ENCODE assay signal across 12 mouse cellular contexts in genomic region chr6:100421706-100422578, GRCm38 (mm10).
DNase-seq lines count a peak whose midpoint lies in the region; ATAC-seq and TF ChIP-seq lines count a peak whose summit lies in the region.
"Had no signal": no experiment of that assay in that cellular context is flagged by ENCODE, and none has a peak within 500 bp of the region (broad histone marks: within the 10 kb centered on the region; RNA-seq: fewer than 3 reads in every experiment).

No protein-coding gene starts in this region.

- TF ChIP-seq EP300 in heart, adult 2 months (IDR thresholded peaks at IDR 0.05; ENCODE audit: insufficient read depth, low read depth, low read length) = no peak

- 15% methylated on average over 24 of the region's 24 CpGs for WGBS in kidney, embryonic 14.5 days
- WGBS in embryonic facial prominence, embryonic 14.5 days = 13% methylated on average over 24 of the region's 24 CpGs
- 6% methylated on average over 24 of the region's 24 CpGs for WGBS in limb, embryonic 13.5 days
- 77% methylated on average over 24 of the region's 24 CpGs for WGBS in heart, adult 2 months

- no peaks in the 10 kb centered on the region for H3K36me3 ChIP-seq in kidney, embryonic 14.5 days (ENCODE audit: control insufficient read depth, insufficient read depth, low read length)
- no peaks in the 10 kb centered on the region for H3K36me3 ChIP-seq in embryonic facial prominence, embryonic 14.5 days (ENCODE audit: control insufficient read depth, insufficient read depth, low read length)
- no peaks in the 10 kb centered on the region for H3K36me3 ChIP-seq in limb, embryonic 13.5 days
- H3K36me3 ChIP-seq in heart, adult 2 months (ENCODE audit: control insufficient read depth, insufficient read depth, low read length) = no peaks in the 10 kb centered on the region

- intact Hi-C loops in heart, adult 2 months (cut with DNase I) = loop anchor here (5.0 kb wide), 1 partner anchor 90 kb away; no protein-coding TSS in a partner anchor

- H3K79me2 ChIP-seq in heart, adult 2 months (replicated peaks; ENCODE audit: control insufficient read depth, insufficient read depth, low read length) = no peaks in the 10 kb centered on the region

- DNase-seq in kidney, postnatal 10 days = no peak
- peak; percentile 64 for DNase-seq in embryonic facial prominence, embryonic 14.5 days (ENCODE audit: low spot score)
- peak; percentile 33 for DNase-seq in retina, postnatal 1 day
- no peak for DNase-seq in urinary bladder, postnatal 25 days (ENCODE audit: low spot score)
- no peak for DNase-seq in thymus, postnatal 14 days
- no peak for DNase-seq in heart, adult 2 months
- DNase-seq: adrenal gland, postnatal 14 days; cerebellum, postnatal 25 days; gastrocnemius, postnatal 10 days; lung, postnatal 10 days had no signal

- H3K4me1 ChIP-seq in kidney, embryonic 14.5 days (ENCODE audit: control insufficient read depth, insufficient read depth, low read length) = no peaks in the 10 kb centered on the region
- peaks cover 16% of the 10 kb centered on the region for H3K4me1 ChIP-seq in embryonic facial prominence, embryonic 14.5 days (ENCODE audit: control insufficient read depth, insufficient read depth, low read length)
- peaks cover 42% of the 10 kb centered on the region for H3K4me1 ChIP-seq in limb, embryonic 13.5 days
- peaks cover 1% of the 10 kb centered on the region for H3K4me1 ChIP-seq in heart, adult 2 months (ENCODE audit: control insufficient read depth, insufficient read depth, low read length)

- ATAC-seq in kidney, embryonic 14.5 days (ENCODE audit: low FRiP score, low TSS enrichment) = no peak
- ATAC-seq in embryonic facial prominence, embryonic 14.5 days (ENCODE audit: low read depth) = peak; percentile 56
- peak; percentile 72 for ATAC-seq in limb, embryonic 13.5 days (ENCODE audit: low FRiP score, low read depth)

- no peak overlapping the region for H3K4me2 ChIP-seq in kidney, embryonic 14.5 days (replicated peaks; ENCODE audit: low read depth, low read length)
- 0 out of 2 replicates have a peak overlapping the region, but pooled peaks have one; percentile 15 for H3K4me2 ChIP-seq in embryonic facial prominence, embryonic 14.5 days (ENCODE audit: low read depth, low read length)
- peak overlapping the region; percentile 36 for H3K4me2 ChIP-seq in limb, embryonic 13.5 days (replicated peaks)

- H3K9me3 ChIP-seq in kidney, embryonic 14.5 days (ENCODE audit: control insufficient read depth, low read length) = no peaks in the 10 kb centered on the region
- no peaks in the 10 kb centered on the region for H3K9me3 ChIP-seq in embryonic facial prominence, embryonic 14.5 days (ENCODE audit: control insufficient read depth, low read length)
- no peaks in the 10 kb centered on the region for H3K9me3 ChIP-seq in limb, embryonic 13.5 days

- peak overlapping the region; percentile 0; the same call in 1 of the 2 replicates for H3K9ac ChIP-seq in kidney, embryonic 14.5 days (ENCODE audit: low read depth, low read length)
- H3K9ac ChIP-seq in embryonic facial prominence, embryonic 14.5 days (ENCODE audit: low read depth, low read length) = 0 out of 2 replicates have a peak overlapping the region, but pooled peaks have one; percentile 8
- no peak overlapping the region for H3K9ac ChIP-seq in limb, embryonic 13.5 days
- H3K9ac ChIP-seq in heart, adult 2 months (ENCODE audit: low read depth, low read length) = no peak overlapping the region

- no peak overlapping the region for H3K4me3 ChIP-seq in kidney, embryonic 14.5 days (ENCODE audit: low read length)
- no peak overlapping the region for H3K4me3 ChIP-seq in embryonic facial prominence, embryonic 14.5 days (ENCODE audit: low read depth, low read length)
- H3K4me3 ChIP-seq in limb, embryonic 13.5 days = no peak overlapping the region
- no peak overlapping the region for H3K4me3 ChIP-seq in heart, adult 2 months

- H3K27me3 ChIP-seq in kidney, embryonic 14.5 days (ENCODE audit: control insufficient read depth, insufficient read depth, low read length) = no peaks in the 10 kb centered on the region
- no peaks in the 10 kb centered on the region for H3K27me3 ChIP-seq in embryonic facial prominence, embryonic 14.5 days (replicated peaks; ENCODE audit: control insufficient read depth, insufficient read depth, low read length)
- H3K27me3 ChIP-seq in limb, embryonic 13.5 days = peaks cover 8% of the 10 kb centered on the region; the same call in 1 of the 2 replicates
- H3K27me3 ChIP-seq in heart, adult 2 months (ENCODE audit: control insufficient read depth, insufficient read depth, low read length) = no peaks in the 10 kb centered on the region

- H3K27ac ChIP-seq in kidney, embryonic 14.5 days (ENCODE audit: low read depth, low read length) = no peak overlapping the region
- no peak overlapping the region for H3K27ac ChIP-seq in embryonic facial prominence, embryonic 14.5 days (replicated peaks; ENCODE audit: low read depth, low read length)
- peak overlapping the region; percentile 78 for H3K27ac ChIP-seq in limb, embryonic 13.5 days
- no peak overlapping the region for H3K27ac ChIP-seq in heart, adult 2 months

- TF ChIP-seq POLR2A in heart, adult 2 months (IDR thresholded peaks at IDR 0.05; ENCODE audit: insufficient read depth, low read depth, low read length) = no peak

- no peak for TF ChIP-seq CTCF in heart, adult 2 months (IDR thresholded peaks at IDR 0.05)

Comparison
In these comparisons a context has a peak if more than half of its experiments do, and no peak if none do; other contexts are left out.
1. H3K9ac ChIP-seq: peak in kidney, embryonic 14.5 days (single experiment) and embryonic facial prominence, embryonic 14.5 days (single experiment); none in limb, embryonic 13.5 days (single experiment) and heart, adult 2 months (single experiment).
2. DNase-seq: peak in embryonic facial prominence, embryonic 14.5 days (single experiment) and retina, postnatal 1 day (single experiment); none in kidney, postnatal 10 days (single experiment), urinary bladder, postnatal 25 days (single experiment), thymus, postnatal 14 days (single experiment) and heart, adult 2 months (0 of 2).